Mouse (Mus musculus) heart, adult 2 months (tissue): ENCODE measurements at regions not wholly inside any gene's neighbourhood (a gene's known extent, or its start where the extent isn't known, plus 50 kb on each side); places are given as distances from the start of the nearest gene placed in this dataset.

ENCODE experiments used
- CTCF ChIP-seq: fragments of 200-600 bp; IDR thresholded peaks from 2 replicates; pipeline ENCODE4 v1.8.1; 2022; ENCODE audit warnings: antibody characterized with exemption, mild to moderate bottlenecking, moderate library complexity
- EP300 ChIP-seq: fragments of 200-500 bp; IDR thresholded peaks from 2 replicates; pipeline ENCODE4 v1.6.1; 2011; ENCODE audit warnings: low read depth, low read length, control low read depth; ENCODE audit not compliant: insufficient read depth
- POLR2A ChIP-seq: fragments of 200-500 bp; IDR thresholded peaks from 2 replicates; pipeline ENCODE4 v1.6.1; 2011; ENCODE audit warnings: mild to moderate bottlenecking, low read depth, low read length, control low read depth; ENCODE audit not compliant: insufficient read depth

DNA sequence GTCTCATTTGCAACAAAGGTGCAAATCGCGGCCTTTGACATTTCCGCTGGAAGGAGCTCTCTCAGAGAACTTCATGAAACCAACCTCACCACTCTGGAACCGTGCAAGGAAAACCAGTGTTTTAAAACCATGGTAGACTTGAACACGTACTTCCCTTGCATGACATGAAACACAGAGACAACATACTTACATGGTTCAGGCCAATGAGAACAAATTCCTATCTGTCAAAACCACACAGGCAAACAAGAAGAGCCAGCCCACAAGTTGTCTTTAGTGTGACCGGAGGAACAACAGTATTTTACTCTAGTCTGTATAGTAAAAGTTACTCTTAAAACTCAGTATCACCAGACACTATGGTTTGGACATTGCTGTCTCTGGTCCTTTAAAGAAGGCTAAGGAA, 106.3 kb downstream of the Btg1 start:
- TF ChIP-seq EP300 (no peak), CTCF (no peak), POLR2A (no peak)
